Mouse (Mus musculus) adrenal gland, postnatal 0 days (tissue): ENCODE data around the gene H2-Q4. TPM values are rescaled to one million over a fixed set of nuclear protein-coding genes. Genes with fewer than 3 reads are reported as not detected.

Source experiments
- polyA plus RNA-seq: library from polyadenylated mRNA; unstranded; fragments of >200 nt; fragmentation: Nextera tagmentation; extraction: Ambion mirVana; gene quantifications from 2 replicates; pipeline ENCODE4 v1.2.1, GENCODE M21; 2015

The H2-Q4 gene
- 6.1 and 9.2 TPM in 2 replicates for polyA plus RNA-seq

DNA sequence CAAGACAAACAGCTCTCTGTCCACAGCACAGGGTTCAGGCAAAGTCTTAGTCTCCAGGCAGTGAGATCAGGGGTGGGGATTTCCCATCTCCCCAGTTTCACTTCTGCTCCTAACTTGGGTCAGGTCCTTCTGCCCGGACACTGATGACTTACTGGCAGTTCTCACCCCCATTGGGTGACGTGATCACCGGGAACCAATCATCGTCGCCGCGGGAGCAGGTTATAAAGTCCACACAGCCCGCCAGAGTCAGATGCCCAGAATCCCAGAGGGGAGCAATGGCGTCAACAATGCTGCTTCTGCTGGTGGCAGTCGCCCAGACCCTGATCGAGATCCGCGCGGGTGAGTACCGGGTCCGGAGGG lies at the start of gene H2-Q4:
TSS of gene H2-Q4 (plus strand) at position 249 of the 360 bp plus-strand sequence.

DNA sequence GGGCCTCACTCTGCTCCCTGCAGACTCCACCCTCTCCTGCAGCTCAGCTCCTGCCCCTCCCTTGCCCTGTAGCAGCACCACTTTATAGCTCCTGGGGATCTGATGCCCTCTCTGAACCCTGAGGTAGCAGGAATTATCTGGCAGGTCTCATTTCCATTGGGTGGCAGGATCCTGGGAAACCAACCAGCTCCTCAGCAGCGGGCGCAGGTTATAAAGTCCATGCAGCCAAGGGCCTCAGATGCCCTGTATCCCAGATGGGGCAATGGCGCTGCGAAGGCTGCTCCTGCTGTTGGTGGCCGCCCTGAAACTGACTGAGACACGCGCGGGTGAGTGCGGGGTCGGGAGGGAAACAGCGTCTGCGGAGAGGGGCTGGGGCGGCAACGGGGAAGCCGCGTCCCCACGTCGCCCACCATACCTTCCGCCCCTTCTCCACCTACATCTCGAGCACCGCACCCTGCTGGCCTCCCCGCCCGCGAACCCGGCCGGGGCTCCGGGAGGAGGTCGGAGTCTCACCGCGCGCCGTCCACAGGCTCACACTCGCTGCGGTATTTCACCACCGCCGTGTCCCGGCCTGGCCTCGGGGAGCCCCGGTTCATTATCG lies 37.2 kb upstream of the H2-Q4 start, which contains the start of gene H2-Q2:
TSS of gene H2-Q2 (plus strand) at position 172 of the 601 bp plus-strand sequence.

DNA sequence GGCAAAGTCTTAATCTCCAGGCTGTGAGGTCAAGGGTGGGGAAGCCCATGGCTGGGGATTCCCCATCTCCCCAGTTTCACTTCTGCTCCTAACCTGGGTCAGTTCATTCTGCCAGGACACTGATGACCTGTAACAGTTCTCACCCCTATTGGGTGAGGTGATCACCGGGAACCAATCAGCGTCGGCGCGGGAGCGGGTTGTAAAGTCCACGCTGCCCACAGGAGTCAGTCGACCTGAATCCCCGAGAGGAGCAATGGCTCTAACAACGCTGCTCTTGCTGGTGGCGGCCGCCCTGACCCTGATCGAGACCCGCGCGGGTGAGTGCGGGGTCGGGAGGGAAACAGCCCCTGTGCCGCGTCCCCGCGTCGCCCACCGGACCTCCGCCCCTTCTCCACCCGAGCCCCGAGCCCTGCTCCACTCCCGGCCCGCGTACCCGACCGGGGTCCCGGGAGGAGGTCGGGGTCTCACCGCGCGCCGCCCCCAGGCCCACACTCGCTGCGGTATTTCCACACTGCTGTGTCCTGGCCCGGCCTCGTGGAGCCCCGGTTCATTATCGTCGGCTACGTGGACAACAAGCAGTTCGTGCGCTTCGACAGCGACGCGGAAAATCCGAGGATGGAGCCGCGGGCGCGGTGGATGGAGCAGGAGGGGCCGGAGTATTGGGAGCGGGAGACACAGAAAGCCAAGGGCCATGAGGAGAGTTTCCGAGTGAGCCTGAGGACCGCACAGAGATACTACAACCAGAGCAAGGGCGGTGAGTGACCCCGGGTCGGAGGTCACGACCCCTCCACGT lies 45.4 kb downstream of the H2-Q4 start, which contains the start of gene H2-Q6:
TSS of gene H2-Q6 (plus strand) at position 227 of the 793 bp plus-strand sequence.

Other genes starting within 250 kb of the H2-Q4 start
- gene Apom, start 247.6 kb upstream of the H2-Q4 start, polyA plus RNA-seq: 26.8 and 40.5 TPM in 2 replicates
- 40.7 and 47.0 TPM in 2 replicates for gene Bag6, start 244.4 kb upstream of the H2-Q4 start, polyA plus RNA-seq
- 64.0 and 83.9 TPM in 2 replicates for gene Prrc2a, start 214.7 kb upstream of the H2-Q4 start, polyA plus RNA-seq
- 28.3 and 48.7 TPM in 2 replicates for gene Aif1, start 203.5 kb upstream of the H2-Q4 start, polyA plus RNA-seq
- 25.5 and 35.9 TPM in 2 replicates for gene Lst1, start 191.2 kb upstream of the H2-Q4 start, polyA plus RNA-seq
- gene Ltb, start 185.2 kb upstream of the H2-Q4 start, polyA plus RNA-seq: 2.1 and 4.4 TPM in 2 replicates
- 0.26 and 0.39 TPM in 2 replicates for gene Tnf, start 177.6 kb upstream of the H2-Q4 start, polyA plus RNA-seq
- gene Lta, start 174.3 kb upstream of the H2-Q4 start, polyA plus RNA-seq: 0.09 and 0.25 TPM in 2 replicates
- gene Gm16181, start 158.8 kb upstream of the H2-Q4 start, polyA plus RNA-seq: 0.37 TPM in 1 of 2 replicates, not detected in the other
- 9.4 and 13.5 TPM in 2 replicates for gene Atp6v1g2, start 146.0 kb upstream of the H2-Q4 start, polyA plus RNA-seq
- 15.2 and 18.3 TPM in 2 replicates for gene Nfkbil1, start 143.8 kb upstream of the H2-Q4 start, polyA plus RNA-seq
- 140 and 197 TPM in 2 replicates for gene Ddx39b, start 137.9 kb upstream of the H2-Q4 start, polyA plus RNA-seq
- gene H2-D1, start 116.9 kb upstream of the H2-Q4 start, polyA plus RNA-seq: 191 and 238 TPM in 2 replicates
- gene H2-Q1, start 59.2 kb upstream of the H2-Q4 start, polyA plus RNA-seq: 0.07 and 0.44 TPM in 2 replicates
- 0.69 and 2.1 TPM in 2 replicates for gene H2-Q2, start 37.4 kb upstream of the H2-Q4 start, polyA plus RNA-seq
- 0.16 and 1.2 TPM in 2 replicates for gene H2-Q6, start 45.2 kb downstream of the H2-Q4 start, polyA plus RNA-seq
- 2.4 and 3.1 TPM in 2 replicates for gene H2-Q7, start 59.5 kb downstream of the H2-Q4 start, polyA plus RNA-seq
- gene H2-Q10, start 90.5 kb downstream of the H2-Q4 start, polyA plus RNA-seq: 14.6 and 17.7 TPM in 2 replicates
- 0.14 TPM in 1 of 2 replicates, not detected in the other for gene Pou5f1, start 126.4 kb downstream of the H2-Q4 start, polyA plus RNA-seq
- 30.0 and 31.1 TPM in 2 replicates for gene Tcf19, start 137.2 kb downstream of the H2-Q4 start, polyA plus RNA-seq
- gene Cchcr1, start 137.5 kb downstream of the H2-Q4 start, polyA plus RNA-seq: 7.5 and 8.1 TPM in 2 replicates
- gene Psors1c2, start 153.6 kb downstream of the H2-Q4 start, polyA plus RNA-seq: not detected in 2 replicates
- 0.32 and 0.65 TPM in 2 replicates for gene Cdsn, start 172.5 kb downstream of the H2-Q4 start, polyA plus RNA-seq
- gene 2300002M23Rik, start 187.8 kb downstream of the H2-Q4 start, polyA plus RNA-seq: 0.16 TPM in 1 of 2 replicates, not detected in the other
- 0.46 TPM in 2 replicates for gene Sfta2, start 221.9 kb downstream of the H2-Q4 start, polyA plus RNA-seq
- not detected in 2 replicates for gene Gm9573, start 247.0 kb downstream of the H2-Q4 start, polyA plus RNA-seq